Mouse (Mus musculus) liver, embryonic 13.5 days (tissue): ENCODE measurements around the gene Nmnat2. TPM values are rescaled to one million over a fixed set of nuclear protein-coding genes. Genes with fewer than 3 reads are reported as not detected.

Source experiments
- ATAC-seq: fragments of 200-750 bp; cut with Nextera tagmentation; 2 replicates; pipeline ENCODE4 v1.8.0; 2017; ENCODE audit warnings: low read depth, mild to moderate bottlenecking, moderate number of reproducible peaks, moderate library complexity
- DNase-seq: peaks from one replicate; pipeline ENCODE4 v3.0.0; 2022
- H3K27ac ChIP-seq: fragments of 300-500 bp; sonication (generic); 2 replicates; pipeline ENCODE4 v1.5.1; 2015; ENCODE audit warnings: moderate library complexity, mild to moderate bottlenecking, inconsistent platforms
- H3K27me3 ChIP-seq: fragments of 300-500 bp; sonication (generic); 2 replicates; pipeline ENCODE4 v1.6.1; 2015; ENCODE audit warnings: mild to moderate bottlenecking, inconsistent platforms
- H3K36me3 ChIP-seq: fragments of 300-500 bp; sonication (generic); 2 replicates; pipeline ENCODE4 v1.6.1; 2015; ENCODE audit warnings: mild to moderate bottlenecking, inconsistent platforms
- H3K4me1 ChIP-seq: fragments of 300-500 bp; sonication (generic); replicated peaks from 2 replicates; pipeline ENCODE4 v1.6.1; 2015; ENCODE audit warnings: inconsistent platforms
- H3K4me2 ChIP-seq: fragments of 300-500 bp; sonication (generic); 2 replicates; pipeline ENCODE4 v1.6.1; 2015; ENCODE audit warnings: inconsistent platforms, mild to moderate bottlenecking, moderate library complexity
- H3K4me3 ChIP-seq: fragments of 300-500 bp; sonication (generic); replicated peaks from 2 replicates; pipeline ENCODE4 v1.5.1; 2015; ENCODE audit warnings: mild to moderate bottlenecking, inconsistent platforms
- H3K9ac ChIP-seq: fragments of 300-500 bp; sonication (generic); 2 replicates; pipeline ENCODE4 v1.6.1; 2015; ENCODE audit warnings: mild to moderate bottlenecking, inconsistent platforms
- H3K9me3 ChIP-seq: fragments of 300-500 bp; sonication (generic); replicated peaks from 2 replicates; pipeline ENCODE4 v1.6.1; 2016; ENCODE audit warnings: inconsistent platforms
- WGBS: fragments of 180-500 bp; shearing (Covaris S2); methylation state at CpG from one replicate; pipeline ENCODE4 v1.1.7; 2015; ENCODE audit not compliant: insufficient replicate concordance; 5-methylcytosine and 5-hydroxymethylcytosine counted together
- polyA plus RNA-seq: library from polyadenylated mRNA; unstranded; fragments of >200 nt; fragmentation: Nextera tagmentation; extraction: Ambion mirVana; gene quantifications from 2 replicates; pipeline ENCODE4 v1.2.1, GENCODE M21; 2015

Gene Nmnat2
- polyA plus RNA-seq, 1 experiment from 2014 or later = 0.09 TPM

- no peaks in the 10 kb centered on the region for H3K36me3 ChIP-seq
- H3K4me3 ChIP-seq = no peak overlapping the region
- H3K9ac ChIP-seq = no peak overlapping the region
- H3K27ac ChIP-seq = no peak overlapping the region
- no peaks in the 10 kb centered on the region for H3K27me3 ChIP-seq
- no peaks in the 10 kb centered on the region for H3K9me3 ChIP-seq
- WGBS = 72% methylated on average over 8 of the region's 8 CpGs
- no peaks in the 10 kb centered on the region for H3K4me1 ChIP-seq
- DNase-seq (no peak), ATAC-seq (no peak)
- H3K4me2 ChIP-seq = no peak overlapping the region
Measured at GRCm38 (mm10) chr1:153155364-153155763, 200.6 kb downstream of the Nmnat2 start.

GRCm38 (mm10) chr1:153157021-153157623 is 202.3 kb downstream of the Nmnat2 start:
- 57% methylated on average over 5 of the region's 5 CpGs for whole genome bisulfite sequencing
- Histone ChIP-seq H3K4me3 (no peak overlapping the region), H3K9ac (no peak overlapping the region), H3K9me3 (no peaks in the 10 kb centered on the region), H3K27ac (no peak overlapping the region), H3K27me3 (no peaks in the 10 kb centered on the region), H3K4me1 (no peaks in the 10 kb centered on the region), H3K4me2 (no peak overlapping the region), H3K36me3 (no peaks in the 10 kb centered on the region)
- no peak for DNase-seq
- ATAC-seq = no peak

- H3K4me3 ChIP-seq = no peak overlapping the region
- no peak overlapping the region for H3K27ac ChIP-seq
- H3K9me3 ChIP-seq = no peaks in the 10 kb centered on the region
- H3K4me2 ChIP-seq = no peak overlapping the region
- no peaks in the 10 kb centered on the region for H3K27me3 ChIP-seq
- no peak for DNase-seq
- no peak for ATAC-seq
- H3K4me1 ChIP-seq = no peaks in the 10 kb centered on the region
- H3K36me3 ChIP-seq = no peaks in the 10 kb centered on the region
- H3K9ac ChIP-seq = no peak overlapping the region
- WGBS = 88% methylated on average over 4 of the region's 4 CpGs
Measured at GRCm38 (mm10) chr1:153159137-153159536, 204.3 kb downstream of the Nmnat2 start.

- no peaks in the 10 kb centered on the region for H3K27me3 ChIP-seq
- no peaks in the 10 kb centered on the region for H3K9me3 ChIP-seq
- H3K4me1 ChIP-seq = no peaks in the 10 kb centered on the region
- no peak overlapping the region for H3K4me3 ChIP-seq
- H3K4me2 ChIP-seq = no peak overlapping the region
- no peak overlapping the region for H3K9ac ChIP-seq
- no peaks in the 10 kb centered on the region for H3K36me3 ChIP-seq
- WGBS = 59% methylated on average over 3 of the region's 3 CpGs
- no peak for DNase-seq
- H3K27ac ChIP-seq = no peak overlapping the region
- ATAC-seq = no peak
Measured at GRCm38 (mm10) chr1:153163831-153164230, 209.0 kb downstream of the Nmnat2 start.

- no peaks in the 10 kb centered on the region for H3K9me3 ChIP-seq
- H3K4me3 ChIP-seq = no peak overlapping the region
- DNase-seq (no peak), ATAC-seq (no peak)
- H3K27me3 ChIP-seq = no peaks in the 10 kb centered on the region
- H3K27ac ChIP-seq = no peak overlapping the region
- no peaks in the 10 kb centered on the region for H3K4me1 ChIP-seq
- H3K9ac ChIP-seq = no peak overlapping the region
- H3K36me3 ChIP-seq = no peaks in the 10 kb centered on the region
- 71% methylated on average over 5 of the region's 5 CpGs for WGBS
- H3K4me2 ChIP-seq = no peak overlapping the region
Measured at GRCm38 (mm10) chr1:153168293-153168692, 213.5 kb downstream of the Nmnat2 start.

Other genes with a start within 250 kb of the Nmnat2 start
- not detected in 2 replicates for gene Apobec4, start 204.4 kb upstream of the Nmnat2 start, polyA plus RNA-seq
- gene Rgl1, start 188.6 kb upstream of the Nmnat2 start, polyA plus RNA-seq = 11.8 and 13.3 TPM in 2 replicates
- 169 and 198 TPM in 2 replicates for gene Arpc5, start 188.5 kb upstream of the Nmnat2 start, polyA plus RNA-seq
- gene Ncf2, start 154.8 kb upstream of the Nmnat2 start, polyA plus RNA-seq = 8.6 and 10.1 TPM in 2 replicates
- 9.5 and 12.2 TPM in 2 replicates for gene Smg7, start 52.3 kb upstream of the Nmnat2 start, polyA plus RNA-seq
- gene Lamc2, start 231.5 kb downstream of the Nmnat2 start, polyA plus RNA-seq = 0.16 and 0.20 TPM in 2 replicates